ENCODE assay signal across 10 mouse cellular contexts in genomic region chr19:37176879-37177462, GRCm38 (mm10). TPM values are rescaled to one million over a fixed set of nuclear protein-coding genes. Genes with fewer than 3 reads are reported as not detected.
A peak's percentile ranks its signal among the peaks of the same experiment; 100 is the strongest.
DNase-seq lines count a peak whose midpoint lies in the region; ATAC-seq lines count a peak whose summit lies in the region.
"Had no signal": no experiment of that assay in that cellular context is flagged by ENCODE, and none has a peak within 500 bp of the region (broad histone marks: within the 10 kb centered on the region; RNA-seq: fewer than 3 reads in every experiment).

No protein-coding gene starts in this region.

- H3K9ac ChIP-seq in kidney, embryonic 15.5 days, result no peak overlapping the region
- no peak overlapping the region for H3K9ac ChIP-seq in hindbrain, embryonic 12.5 days
- peak overlapping the region; percentile 47 for H3K9ac ChIP-seq in midbrain, embryonic 16.5 days (ENCODE audit: low read depth, low read length)
- H3K9ac ChIP-seq: limb, embryonic 12.5 days had no signal

- H3K36me3 ChIP-seq in kidney, embryonic 15.5 days, result no peaks in the 10 kb centered on the region
- no peaks in the 10 kb centered on the region for H3K36me3 ChIP-seq in hindbrain, embryonic 12.5 days
- no peaks in the 10 kb centered on the region for H3K36me3 ChIP-seq in midbrain, embryonic 16.5 days (ENCODE audit: control insufficient read depth, insufficient read depth, low read length)
- H3K36me3 ChIP-seq: embryonic facial prominence, embryonic 10.5 days; limb, embryonic 12.5 days had no signal

- 0 out of 2 replicates have a peak overlapping the region, but pooled peaks have one; percentile 19 for H3K4me2 ChIP-seq in kidney, embryonic 15.5 days
- peak overlapping the region; percentile 48 for H3K4me2 ChIP-seq in hindbrain, embryonic 12.5 days (replicated peaks)
- H3K4me2 ChIP-seq in midbrain, embryonic 16.5 days (ENCODE audit: low read length), result peak overlapping the region; percentile 62

- H3K27ac ChIP-seq in kidney, embryonic 15.5 days, result no peak overlapping the region
- H3K27ac ChIP-seq in hindbrain, embryonic 12.5 days, result no peak overlapping the region
- no peak overlapping the region for H3K27ac ChIP-seq in midbrain, embryonic 16.5 days (ENCODE audit: low read length)
- H3K27ac ChIP-seq: embryonic facial prominence, embryonic 10.5 days; limb, embryonic 12.5 days had no signal

- H3K4me1 ChIP-seq in kidney, embryonic 15.5 days, result peaks cover 22% of the 10 kb centered on the region
- H3K4me1 ChIP-seq in hindbrain, embryonic 12.5 days, result peaks cover 21% of the 10 kb centered on the region
- H3K4me1 ChIP-seq in midbrain, embryonic 16.5 days (ENCODE audit: control insufficient read depth, insufficient read depth, low read length), result peaks cover 34% of the 10 kb centered on the region

- intact Hi-C loops in left cerebral cortex, postnatal 10 days (cut with DNase I), result no loop called here

- peak; percentile 31 for DNase-seq in adrenal gland, adult 2 months
- DNase-seq in adrenal gland, postnatal 4 days (ENCODE audit: low spot score in 2 of 2), result no peak
- no peak for DNase-seq in kidney, postnatal 10 days
- DNase-seq in left cerebral cortex, postnatal 10 days (ENCODE audit: extremely low spot score in 1 of 2, low spot score in 2 of 2), result no peak
- DNase-seq in Muller cell, postnatal 12 days (ENCODE audit: inconsistent ontology term), result no peak

- H3K4me3 ChIP-seq in kidney, embryonic 15.5 days (replicated peaks), result no peak overlapping the region
- peak overlapping the region; percentile 29 for H3K4me3 ChIP-seq in hindbrain, embryonic 12.5 days
- peak overlapping the region; percentile 38 for H3K4me3 ChIP-seq in midbrain, embryonic 16.5 days (ENCODE audit: low read depth, low read length)

- no peaks in the 10 kb centered on the region for H3K9me3 ChIP-seq in kidney, embryonic 15.5 days (replicated peaks)
- H3K9me3 ChIP-seq in hindbrain, embryonic 12.5 days (replicated peaks), result no peaks in the 10 kb centered on the region
- H3K9me3 ChIP-seq in midbrain, embryonic 16.5 days (replicated peaks; ENCODE audit: control insufficient read depth, low read length, poor library complexity, severe bottlenecking), result no peaks in the 10 kb centered on the region
- H3K9me3 ChIP-seq: embryonic facial prominence, embryonic 10.5 days; limb, embryonic 12.5 days had no signal

- WGBS in kidney, embryonic 15.5 days, result 38% methylated on average over 4 of the region's 4 CpGs
- WGBS in hindbrain, embryonic 12.5 days, result 44% methylated on average over 4 of the region's 4 CpGs
- WGBS in midbrain, embryonic 16.5 days, result 30% methylated on average over 4 of the region's 4 CpGs

- ATAC-seq in kidney, embryonic 15.5 days (replicated peaks; ENCODE audit: low FRiP score), result no peak
- ATAC-seq in hindbrain, embryonic 12.5 days (ENCODE audit: low FRiP score), result no peak
- no peak for ATAC-seq in midbrain, embryonic 16.5 days

- peaks cover 32% of the 10 kb centered on the region for H3K27me3 ChIP-seq in kidney, embryonic 15.5 days
- peaks cover 20% of the 10 kb centered on the region for H3K27me3 ChIP-seq in hindbrain, embryonic 12.5 days
- H3K27me3 ChIP-seq in midbrain, embryonic 16.5 days (ENCODE audit: control insufficient read depth, insufficient read depth, low read depth, low read length), result no peaks in the 10 kb centered on the region

RNA-seq across cellular contexts. Expression of gene March5, which starts 30.4 kb away (rescaled TPM):
- total RNA-seq in adrenal gland, adult 2 months (2021), result 100 to 1,000 TPM in 1 of 2 experiments, 10 to 100 TPM in 1; 97.0 to 117 TPM
- 42.9 and 77.8 TPM in 2 replicates for polyA plus RNA-seq in adrenal gland, adult 2 months (2012; rRNA removed)
- total RNA-seq in adrenal gland, postnatal 4 days (2021), result 10 to 100 TPM; 90.3 to 91.3 TPM
- polyA plus RNA-seq in kidney, embryonic 15.5 days (2015; fragmentation: Nextera tagmentation; extraction: Ambion mirVana), result 88.4 and 95.6 TPM in 2 replicates
- polyA plus RNA-seq in hindbrain, embryonic 12.5 days (2016; fragmentation: Nextera tagmentation; extraction: Ambion mirVana), result 151 and 154 TPM in 2 replicates
- 89.2 and 96.1 TPM in 2 replicates for polyA plus RNA-seq in midbrain, embryonic 16.5 days (2015; fragmentation: Nextera tagmentation; extraction: Ambion mirVana)
- 10 to 100 TPM; 86.3 to 93.4 TPM for total RNA-seq in left cerebral cortex, postnatal 10 days (2021)

RNA-seq across cellular contexts. Expression of gene Cpeb3, which starts 31.4 kb away (rescaled TPM):
- 10 to 100 TPM; 17.0 to 17.2 TPM for total RNA-seq in adrenal gland, adult 2 months (2021)
- polyA plus RNA-seq in adrenal gland, adult 2 months (2012; rRNA removed), result 26.4 and 31.4 TPM in 2 replicates
- total RNA-seq in adrenal gland, postnatal 4 days (2021), result 10 to 100 TPM; 20.4 to 20.6 TPM
- 1.2 TPM in 2 replicates for polyA plus RNA-seq in kidney, embryonic 15.5 days (2015; fragmentation: Nextera tagmentation; extraction: Ambion mirVana)
- 6.2 and 7.0 TPM in 2 replicates for polyA plus RNA-seq in hindbrain, embryonic 12.5 days (2016; fragmentation: Nextera tagmentation; extraction: Ambion mirVana)
- 11.2 and 12.9 TPM in 2 replicates for polyA plus RNA-seq in midbrain, embryonic 16.5 days (2015; fragmentation: Nextera tagmentation; extraction: Ambion mirVana)
- 10 to 100 TPM; 55.2 to 55.9 TPM for total RNA-seq in left cerebral cortex, postnatal 10 days (2021)
